Mouse (Mus musculus): ENCODE measurements around the gene Pik3r5.
A peak's percentile ranks its signal among the peaks of the same experiment; 100 is the strongest.

Gene Pik3r5

DNA sequence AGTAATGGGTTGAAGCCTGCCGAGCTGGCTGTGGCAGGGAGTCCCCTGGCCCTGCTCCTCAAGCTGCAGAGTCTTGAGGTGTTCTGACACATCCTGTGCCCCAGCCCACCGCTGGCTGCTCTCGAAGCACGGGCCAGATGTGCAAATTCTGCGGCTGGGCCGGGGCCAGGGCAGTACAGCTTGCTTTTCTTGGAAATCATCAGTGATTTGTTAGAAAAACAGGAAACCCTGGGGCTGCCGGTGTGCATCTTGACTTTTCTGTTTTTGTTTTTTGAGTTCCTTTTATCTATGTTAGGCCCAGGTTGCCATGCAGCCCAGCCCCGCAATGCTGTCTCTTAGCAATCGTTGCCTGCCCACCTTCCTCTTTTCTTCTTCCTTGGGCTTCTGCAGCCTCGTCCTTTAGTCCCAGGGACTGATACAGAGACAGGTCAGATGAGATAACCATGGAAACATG, 19.4 kb downstream of the Pik3r5 start:
- peak; percentile 52 to 65 for DNase-seq

DNA sequence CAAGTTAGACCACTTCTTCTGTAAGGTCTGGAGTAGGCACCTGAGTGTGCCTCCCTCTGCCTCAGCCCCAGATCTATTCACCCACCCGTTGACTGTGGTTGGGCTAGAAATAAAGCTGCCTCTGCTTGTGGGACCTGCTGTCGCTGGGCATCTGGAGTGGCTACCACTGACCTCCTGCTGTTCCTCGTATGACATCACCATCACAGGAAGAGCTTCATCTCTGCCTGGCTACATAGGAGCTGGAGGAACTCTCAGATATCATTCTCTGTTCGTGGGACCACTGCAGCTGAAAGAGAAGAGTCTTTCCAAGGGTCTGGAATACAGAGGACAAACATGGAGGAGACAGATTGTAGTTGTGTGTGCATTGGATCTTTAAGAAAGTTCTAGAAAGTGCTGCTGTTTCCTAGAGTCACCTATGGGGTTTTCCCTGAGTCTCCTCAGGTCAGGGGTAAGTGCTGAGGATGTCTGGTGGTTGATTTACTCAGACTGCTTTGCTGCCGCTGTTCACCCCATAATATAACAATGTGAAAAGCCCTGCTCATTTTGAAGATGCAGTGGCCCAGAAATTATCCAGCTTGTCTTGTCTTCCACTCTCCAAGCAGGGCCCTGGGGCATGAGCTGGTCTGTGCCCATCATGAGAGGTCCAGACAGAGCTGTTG, 20.0 kb downstream of the Pik3r5 start:
- no peak for DNase-seq

DNA sequence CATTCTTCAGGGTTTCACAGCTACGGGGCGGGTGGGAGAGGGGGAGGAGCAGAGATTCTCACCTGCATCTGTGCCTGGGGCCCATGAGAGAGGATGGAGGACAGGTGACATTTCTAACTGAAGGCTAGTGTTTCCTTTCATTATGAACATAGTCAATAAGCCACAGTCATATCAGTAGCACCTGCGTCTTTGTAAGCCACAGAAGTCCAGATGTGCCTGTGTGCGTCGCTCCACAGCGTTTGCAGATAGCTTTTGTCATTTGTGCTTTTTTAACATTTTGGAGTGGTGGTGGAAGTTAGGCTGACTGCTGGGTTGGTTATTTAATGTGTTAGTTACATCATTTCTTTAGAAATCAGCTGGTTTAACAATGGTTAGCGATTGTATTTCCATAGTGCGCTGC, 20.8 kb downstream of the Pik3r5 start:
- no peak for DNase-seq

DNA sequence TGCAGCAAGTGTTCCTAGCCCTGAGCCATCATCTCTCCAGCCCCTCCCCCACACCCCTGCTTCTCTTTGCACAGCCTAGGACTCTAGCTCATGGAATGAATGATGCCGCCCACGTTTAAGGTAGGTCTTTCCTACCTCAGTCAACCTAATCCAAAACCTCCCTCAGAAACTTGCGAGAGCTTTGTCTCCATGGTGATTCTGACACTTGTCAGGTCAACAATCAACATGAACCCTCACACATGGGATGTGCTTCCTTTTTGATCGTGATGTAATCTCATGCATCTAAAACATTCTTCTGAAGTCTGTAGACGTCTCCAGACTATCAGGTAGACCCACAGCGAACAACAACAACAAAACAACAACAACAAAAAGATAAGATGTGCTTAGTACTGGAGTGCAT, 21.4 kb downstream of the Pik3r5 start:
- DNase-seq, result no peak

DNA sequence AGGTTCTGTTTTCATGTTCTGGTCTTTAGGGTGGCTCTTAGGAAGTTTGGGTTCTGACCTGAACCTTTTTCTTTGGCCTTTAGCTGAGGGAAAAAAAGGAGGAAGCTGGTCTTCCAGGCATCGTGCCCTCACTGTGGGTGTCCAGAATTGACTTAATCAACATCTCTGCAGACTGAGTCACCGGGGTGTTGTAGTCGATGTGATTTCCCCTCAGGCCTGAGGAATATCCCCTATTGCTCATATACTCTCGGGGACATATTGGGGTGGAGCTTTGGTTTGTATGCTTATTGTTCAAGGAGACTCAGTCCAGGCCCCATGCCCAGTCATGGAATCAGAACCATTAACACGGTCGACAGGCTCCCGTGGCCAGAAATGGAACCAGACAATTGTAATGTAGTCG, 26.2 kb downstream of the Pik3r5 start:
- DNase-seq, result peak in 1 of 2 experiments; percentile 29

DNA sequence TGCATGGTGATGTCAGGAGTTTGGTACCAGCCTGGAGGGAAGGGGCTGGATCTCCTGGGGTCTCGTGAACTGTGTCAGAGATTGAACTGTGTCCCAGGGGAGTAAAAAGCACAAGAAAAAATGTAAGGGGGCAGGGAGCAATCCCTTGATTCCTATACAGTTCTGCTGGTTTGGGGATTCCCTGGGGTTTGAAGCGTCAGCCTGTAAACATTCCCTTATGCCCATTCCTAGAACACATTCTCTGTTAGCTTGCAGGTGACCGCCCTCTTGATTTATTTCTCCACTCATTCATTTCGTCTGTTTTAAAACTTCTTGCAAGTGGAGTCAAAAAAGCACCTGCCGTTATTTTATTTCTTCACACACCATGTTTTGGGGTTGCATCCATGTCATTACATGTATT, 27.1 kb downstream of the Pik3r5 start:
- no peak for DNase-seq

DNA sequence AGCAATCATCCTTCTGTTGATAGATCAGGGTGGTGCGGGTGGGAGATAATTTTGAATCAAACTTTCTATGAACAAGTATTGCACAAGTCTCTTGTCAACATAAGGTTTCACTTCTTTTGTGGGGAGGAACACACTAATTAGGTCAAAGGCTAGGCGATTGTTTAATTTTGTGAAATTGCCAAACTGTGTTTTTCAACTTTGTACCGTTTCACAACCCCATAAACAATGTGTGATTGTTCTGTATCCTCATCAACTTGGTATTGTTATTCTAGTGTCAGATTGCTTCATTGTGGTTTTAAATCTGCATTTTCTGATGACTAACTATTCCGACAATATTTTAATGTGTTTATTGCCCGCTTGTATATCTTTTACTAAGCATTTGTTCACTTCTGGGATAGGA, 27.6 kb downstream of the Pik3r5 start:
- DNase-seq, result no peak

DNA sequence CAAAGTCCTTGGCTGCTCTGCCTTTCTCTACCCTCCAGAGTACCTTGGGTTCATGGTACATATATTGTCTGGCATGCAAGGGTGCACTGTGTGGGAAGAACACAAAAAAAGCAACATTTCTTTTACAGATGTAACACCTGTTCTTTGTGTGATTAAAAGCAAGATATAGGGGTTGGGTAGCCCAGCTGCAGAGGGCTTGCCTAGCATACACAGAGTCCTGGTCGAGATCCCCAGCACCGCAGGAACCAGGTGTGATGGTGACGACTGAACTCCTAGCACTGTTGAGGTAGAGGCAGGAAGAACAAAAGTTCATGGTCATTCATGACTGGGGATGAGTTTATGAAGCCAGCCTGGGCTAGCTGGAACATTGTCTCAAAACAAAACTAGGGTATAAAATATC, 30.8 kb downstream of the Pik3r5 start:
- DNase-seq, result no peak

DNA sequence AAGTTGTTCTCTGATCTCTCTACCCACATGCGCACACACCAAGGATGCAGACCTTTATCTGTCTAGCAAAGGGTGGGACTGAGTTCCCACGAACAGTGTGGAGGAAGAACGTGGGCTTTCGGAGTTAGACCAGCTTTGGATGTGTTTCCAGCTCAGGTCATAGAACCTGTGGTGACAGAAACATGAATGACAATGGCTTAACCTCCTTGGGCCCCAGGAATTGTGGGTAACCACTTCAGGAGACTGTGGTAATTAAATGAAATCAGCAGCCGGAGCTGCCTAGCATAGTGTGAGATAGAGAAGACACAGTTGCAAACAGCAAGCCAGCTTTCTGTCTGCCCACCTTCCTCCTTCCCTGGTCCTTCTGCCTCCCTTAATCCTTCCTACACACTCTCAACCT, 32.3 kb downstream of the Pik3r5 start:
- no peak for DNase-seq

DNA sequence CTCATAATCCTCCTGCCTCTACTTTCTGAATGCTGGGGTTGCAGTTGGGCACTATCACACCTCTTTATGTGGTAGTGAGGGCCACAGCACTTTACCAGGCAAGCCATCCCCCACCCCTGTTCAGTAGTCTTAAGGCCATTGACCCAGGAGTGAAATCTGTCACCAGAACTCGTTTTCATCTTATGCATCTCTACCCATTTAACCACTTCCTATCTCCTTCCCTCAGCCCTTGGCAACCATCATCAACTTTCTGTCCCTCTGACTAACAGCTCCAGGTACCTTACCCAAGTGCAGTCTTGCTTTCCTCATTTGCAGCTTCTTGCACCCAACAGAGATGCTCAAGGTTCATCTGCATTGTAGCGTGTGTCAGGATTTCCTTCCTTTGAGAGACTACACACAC, 33.2 kb downstream of the Pik3r5 start:
- DNase-seq, result no peak

DNA sequence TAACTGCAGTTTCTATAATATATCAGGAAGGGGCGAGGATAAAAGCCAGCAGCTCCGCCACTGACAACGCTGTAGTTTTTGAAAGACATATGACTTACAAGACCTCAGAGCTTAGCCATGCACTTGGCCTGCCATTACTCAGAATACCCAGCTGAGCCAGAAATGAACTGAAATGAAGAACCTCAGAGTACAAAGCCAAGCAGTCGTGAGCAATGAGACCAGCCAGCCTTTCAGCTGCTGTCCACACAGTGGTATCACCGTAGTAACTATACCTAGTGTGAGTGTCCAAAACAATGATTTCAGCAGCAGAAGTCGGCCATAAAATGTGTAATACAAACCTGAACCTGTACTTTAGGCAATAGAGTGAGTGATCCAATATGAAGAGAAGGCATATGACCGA, 35.5 kb downstream of the Pik3r5 start:
- no peak for DNase-seq

DNA sequence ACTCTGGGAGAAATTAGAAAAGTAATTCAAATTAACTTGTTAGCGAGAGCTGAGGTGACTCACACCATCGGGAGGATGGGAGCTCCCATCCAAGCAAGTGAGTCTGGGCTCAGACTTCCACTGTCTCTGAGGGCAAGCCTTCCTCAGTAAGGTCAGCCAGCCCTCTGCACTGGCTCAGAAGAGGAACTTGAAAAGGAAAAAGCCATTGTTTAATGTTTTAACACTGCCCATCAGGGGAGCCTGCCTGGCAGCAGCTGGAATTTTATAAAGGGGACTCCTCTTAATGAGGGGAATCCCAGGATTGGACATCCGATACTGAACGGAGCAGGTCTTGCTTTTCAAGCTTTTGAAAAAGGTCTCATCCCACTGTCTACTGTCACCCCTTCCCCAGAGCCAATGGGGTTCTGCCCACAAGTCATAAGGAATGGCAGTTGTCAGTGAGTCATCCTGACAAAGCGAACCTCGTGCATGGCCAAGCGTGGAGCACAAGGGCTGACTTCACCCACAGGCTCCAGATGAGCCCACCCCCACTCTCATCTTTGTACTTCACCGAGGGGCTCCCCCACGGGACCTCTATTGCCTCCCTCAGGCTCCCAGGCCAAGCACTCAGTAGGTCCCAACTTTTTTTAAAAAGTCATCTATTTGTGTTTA, 36.2 kb downstream of the Pik3r5 start:
- DNase-seq, result no peak

DNA sequence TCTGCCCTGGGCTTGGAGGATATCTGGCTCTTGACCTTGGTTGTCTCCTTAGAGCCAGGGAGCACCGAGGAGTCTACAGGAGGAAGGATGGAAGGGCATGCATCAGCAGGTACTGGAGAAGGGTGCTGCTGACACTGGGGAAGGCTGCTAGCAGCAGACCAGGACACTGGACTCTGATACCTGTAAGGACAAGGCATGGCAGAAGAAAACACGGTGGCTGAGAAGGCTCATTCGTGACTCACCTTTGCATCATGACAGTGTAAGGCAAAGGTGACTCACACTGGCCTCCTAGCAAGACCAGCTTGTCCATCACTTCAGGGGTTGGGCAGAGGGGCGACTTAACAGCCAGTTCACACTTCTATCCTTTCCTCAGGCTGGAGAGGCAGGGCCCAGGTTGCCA, 37.0 kb downstream of the Pik3r5 start:
- DNase-seq, result no peak

DNA sequence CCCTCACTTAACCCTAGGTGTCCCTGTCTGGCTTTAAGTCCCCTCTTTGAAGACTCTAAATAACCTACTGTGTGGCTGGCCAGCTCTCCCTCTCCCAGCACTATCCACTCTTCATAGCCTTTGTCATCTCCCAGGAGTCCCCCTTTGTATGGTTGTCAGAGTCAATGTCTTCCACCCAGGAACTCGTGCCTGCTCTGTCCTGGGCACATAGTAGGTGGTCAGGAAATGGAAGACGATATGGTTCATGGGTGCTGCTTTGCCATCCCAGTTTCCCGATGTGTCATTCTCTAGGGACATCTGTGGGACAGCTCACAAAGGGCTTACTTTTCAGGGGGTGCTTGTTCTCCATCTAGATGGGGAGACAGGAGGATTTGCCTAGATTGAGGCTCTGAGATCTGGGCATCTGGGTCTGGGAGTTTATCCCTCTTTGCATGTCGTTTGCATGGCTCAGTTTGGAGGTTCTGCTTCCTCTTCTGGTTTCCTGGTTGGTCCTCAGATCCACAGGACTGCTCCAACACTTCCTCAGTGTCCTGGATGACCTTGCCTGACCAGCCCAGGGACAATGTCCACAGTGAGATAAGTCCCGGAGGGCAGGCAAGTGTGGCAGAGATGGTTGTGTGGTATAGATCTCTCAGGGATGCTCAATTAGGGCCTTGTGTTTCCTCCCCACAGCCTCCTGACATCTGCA, 40.4 kb downstream of the Pik3r5 start:
- DNase-seq, result no peak

DNA sequence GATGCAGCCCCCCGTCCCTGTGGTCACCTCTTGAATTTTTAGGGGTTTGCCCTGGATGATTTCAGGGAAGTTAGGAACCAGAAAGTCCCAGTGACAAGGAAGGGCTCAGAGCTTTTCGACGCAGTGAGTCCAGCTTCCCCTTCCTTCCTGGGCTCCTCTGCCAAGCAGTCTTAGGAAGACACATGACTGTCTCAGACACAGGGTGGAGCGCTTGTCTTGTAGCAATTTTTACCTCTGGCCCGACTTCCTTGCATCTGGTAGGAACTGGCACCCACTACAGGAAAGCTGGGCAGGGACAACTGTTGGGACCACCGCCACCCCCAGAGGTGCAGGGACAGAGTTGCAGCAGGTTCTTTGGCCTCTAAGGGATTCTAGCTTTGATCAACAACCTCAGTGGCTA, 42.7 kb downstream of the Pik3r5 start:
- peak; percentile 22 to 32 for DNase-seq

DNA sequence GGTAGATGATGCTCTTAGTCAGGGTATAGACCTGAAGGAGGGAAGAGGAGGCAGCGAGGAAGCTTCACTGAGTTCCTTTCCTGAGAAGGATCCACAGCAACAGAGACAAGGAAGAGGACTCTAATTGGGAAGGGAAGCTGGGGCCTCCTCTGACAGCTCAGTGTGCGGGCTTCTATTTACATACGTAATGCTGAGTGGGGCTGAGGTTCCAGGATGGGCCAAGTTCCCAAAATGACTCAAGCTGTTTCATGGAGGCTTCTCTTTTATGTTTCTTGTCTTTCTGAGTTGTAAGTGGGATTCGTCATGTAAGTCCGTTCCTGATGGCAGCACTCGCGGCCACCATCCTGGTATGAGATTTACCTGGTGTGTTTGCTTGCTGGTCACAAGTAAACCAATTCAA, 43.8 kb downstream of the Pik3r5 start:
- DNase-seq, result peak in 1 of 2 experiments; percentile 27

DNA sequence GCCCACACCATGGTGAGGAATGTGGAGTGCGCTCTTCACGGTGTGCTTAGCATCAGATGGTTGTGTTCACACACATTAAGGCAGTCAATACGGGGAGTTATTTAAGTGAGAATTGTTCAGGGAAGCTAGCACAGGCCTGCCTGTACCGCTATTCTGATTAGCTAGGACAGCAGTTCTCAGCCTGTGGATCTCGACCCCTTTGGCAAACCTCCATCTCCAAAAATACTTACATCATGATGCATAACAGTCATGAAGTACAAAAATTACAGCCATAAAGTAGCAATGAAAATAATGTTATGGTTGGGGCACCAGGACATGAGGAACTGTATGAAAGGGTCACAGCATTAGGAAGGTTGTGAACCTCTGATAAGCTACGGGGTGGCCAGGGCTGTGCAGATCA, 45.7 kb downstream of the Pik3r5 start:
- no peak for DNase-seq

DNA sequence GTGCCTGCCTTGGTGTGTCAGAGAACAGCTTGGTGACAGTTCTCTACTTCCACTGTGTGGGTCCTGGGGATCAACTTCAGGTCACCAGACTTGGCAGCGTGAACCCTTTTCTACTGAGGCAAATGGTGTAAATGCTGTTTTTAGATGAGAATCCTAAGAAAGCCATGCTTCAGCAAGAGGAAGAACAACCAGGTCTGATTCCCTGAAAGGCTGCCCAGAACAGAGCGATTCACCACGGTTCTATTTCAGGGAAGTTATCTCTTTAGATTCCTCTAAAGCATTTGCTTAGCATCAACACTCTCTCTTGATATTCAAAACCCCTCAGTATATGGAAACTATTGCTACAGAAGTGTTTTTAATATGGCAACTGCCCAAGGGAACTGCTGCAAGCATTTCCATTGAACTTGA, 46.7 kb downstream of the Pik3r5 start:
- peak in 1 of 2 experiments; percentile 64 for DNase-seq

DNA sequence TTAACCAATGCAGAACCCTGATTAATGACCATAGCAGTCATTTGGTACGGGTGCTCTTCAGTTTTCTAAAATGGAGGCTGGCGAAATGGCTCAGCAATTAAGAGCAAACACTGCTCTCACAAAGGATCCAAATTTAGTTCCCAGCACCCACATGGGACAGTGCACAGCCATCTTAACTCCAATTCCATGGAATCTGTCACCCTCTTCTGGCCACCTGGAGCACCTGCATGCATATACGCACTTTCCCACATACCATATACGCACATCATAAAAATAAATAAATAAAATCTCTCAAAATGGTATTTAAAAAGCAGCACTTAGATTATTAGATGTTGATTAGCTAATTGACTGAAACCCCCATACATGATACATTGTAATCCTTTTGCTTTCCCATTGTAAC, 48.7 kb downstream of the Pik3r5 start:
- DNase-seq, result peak in 1 of 2 experiments; percentile 9

DNA sequence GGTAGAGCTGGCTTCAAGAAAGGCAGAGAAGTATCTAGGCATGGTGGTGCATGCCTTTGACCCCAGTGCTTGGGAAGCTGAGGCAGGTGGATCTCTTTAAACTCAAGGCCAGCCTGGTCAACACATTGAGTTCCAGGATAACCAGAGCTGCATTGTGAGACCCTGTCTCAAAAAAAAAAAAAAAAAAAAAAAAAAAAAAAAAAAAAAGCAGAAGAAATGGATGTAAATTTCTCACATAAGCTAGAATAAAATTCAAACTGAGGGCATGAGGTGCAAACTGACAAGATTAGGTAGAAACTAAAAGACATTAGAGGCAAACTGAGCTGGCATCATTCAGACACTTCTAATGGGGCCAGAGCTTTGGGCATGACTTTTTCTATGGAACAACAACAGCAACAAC, 50.1 kb downstream of the Pik3r5 start:
- no peak for DNase-seq

DNA sequence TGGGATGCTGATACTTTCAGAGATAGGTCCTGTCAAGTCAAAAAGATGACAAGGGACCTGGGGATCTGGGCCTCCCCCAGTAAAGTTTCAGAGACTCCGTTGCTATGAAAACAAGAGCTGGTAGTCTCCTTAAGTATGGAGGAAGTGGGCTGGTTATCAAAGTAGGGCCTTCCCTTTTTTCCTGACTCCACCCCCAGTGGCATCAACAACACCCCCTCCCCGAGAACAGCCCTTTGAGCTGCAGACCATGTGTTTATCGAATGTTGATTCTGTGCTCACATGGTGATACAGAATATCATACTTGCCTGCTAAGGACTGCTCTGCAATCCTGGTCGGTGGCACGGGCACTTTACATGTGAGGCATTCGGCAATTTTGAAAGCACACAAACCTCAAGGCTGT, 51.3 kb downstream of the Pik3r5 start:
- peak in 1 of 2 experiments; percentile 25 for DNase-seq

DNA sequence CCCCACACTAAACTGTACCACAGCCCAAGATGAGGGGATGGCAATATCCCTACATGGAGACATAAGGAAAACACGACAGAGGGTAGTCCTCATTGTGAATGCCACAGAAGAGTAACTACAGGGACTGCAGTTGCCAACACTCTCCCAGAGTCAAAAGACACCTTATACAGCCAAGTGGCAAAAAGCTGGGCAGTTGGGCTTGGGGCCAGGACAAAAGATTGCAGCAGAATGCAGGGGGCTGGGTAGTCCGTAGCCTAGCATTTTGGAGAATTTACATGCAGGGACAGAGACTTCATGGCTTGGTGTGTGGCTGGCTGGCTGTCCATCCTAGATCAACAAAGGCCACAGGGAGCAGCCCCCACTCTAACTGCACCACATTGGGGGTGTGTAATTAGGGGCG, 52.5 kb downstream of the Pik3r5 start:
- DNase-seq, result peak in 1 of 2 experiments; percentile 16

DNA sequence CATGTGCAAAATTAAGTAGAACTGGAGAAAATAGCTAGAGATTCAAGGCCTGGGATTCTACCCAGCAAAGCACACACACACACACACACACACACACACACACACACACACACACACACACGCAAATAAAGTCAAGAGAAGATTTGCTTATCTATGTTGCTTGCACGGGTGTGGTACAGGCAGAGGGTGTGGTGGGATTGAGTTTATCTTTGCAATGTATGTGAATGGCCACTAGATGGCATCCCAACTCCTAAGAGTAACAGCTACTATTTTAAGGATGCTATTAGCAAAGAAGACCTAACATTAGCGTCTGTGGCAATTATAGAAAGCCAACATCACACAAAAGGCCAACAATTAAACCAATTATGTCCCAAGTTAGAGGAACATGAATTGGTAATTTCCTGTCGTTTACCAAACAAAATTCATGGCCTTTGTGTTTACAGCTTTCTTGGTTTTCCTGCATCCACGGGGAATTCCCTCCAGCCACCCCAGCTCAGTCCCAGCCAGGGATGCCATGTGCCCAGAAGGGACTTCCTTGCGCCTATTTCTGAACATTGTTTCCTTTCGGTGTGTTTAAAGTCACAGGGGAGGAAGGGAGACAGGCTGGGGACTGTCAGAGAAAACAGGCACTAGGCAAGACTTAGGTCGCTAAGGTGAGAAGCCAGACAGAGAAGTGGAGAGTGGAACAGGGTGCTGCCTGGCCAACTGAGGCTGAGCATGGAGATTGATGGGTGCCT, 53.5 kb downstream of the Pik3r5 start:
- DNase-seq, result peak; percentile 17 to 50

DNA sequence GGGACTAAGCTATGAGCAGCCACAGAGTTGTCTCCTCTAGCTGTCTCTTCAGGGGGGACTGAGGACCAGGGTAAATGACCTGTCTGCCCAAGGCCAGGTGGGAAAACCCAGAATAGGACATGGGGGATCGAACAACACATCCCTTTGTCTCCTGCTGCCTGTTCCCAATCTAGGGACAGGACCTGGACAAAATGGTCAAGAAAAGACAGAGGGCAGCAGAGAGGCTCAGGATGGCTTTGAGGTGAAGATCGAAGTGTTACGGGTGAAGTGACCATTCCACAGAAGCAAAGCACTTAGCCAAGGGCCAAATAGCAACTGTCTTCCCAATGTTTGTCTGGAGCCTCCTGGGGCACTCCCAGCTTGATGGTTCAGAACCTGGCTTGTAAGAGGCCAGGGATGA, 54.2 kb downstream of the Pik3r5 start:
- no peak for DNase-seq
